Mouse (Mus musculus): Measurements from ENCODE around the gene Bahcc1.

DNA sequence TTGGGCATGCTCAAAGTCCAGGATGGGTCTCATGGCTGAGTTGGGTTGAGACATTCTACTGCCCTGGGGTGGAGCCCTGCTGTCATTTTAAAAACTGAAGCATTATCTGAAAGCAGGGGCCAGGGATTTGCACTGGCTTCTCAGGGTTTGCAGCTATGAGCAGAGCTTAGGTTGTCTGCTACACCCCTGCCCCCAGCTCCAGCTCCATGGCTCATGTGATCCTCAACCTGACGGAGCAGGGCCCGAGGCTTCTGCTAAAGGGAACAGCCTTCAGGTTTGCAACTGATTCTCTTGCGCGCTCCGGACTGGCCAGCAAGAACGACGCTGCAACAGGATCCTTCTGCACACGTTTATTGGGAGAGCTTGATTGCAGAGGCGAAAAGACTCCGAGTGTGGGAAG is 87.4 kb downstream of the Bahcc1 start:
- TF ChIP-seq HCFC1 (IDR thresholded peaks at IDR 0.05; ENCODE audit: borderline replicate concordance, insufficient read depth, low read length) (no peak), ZC3H11A (IDR thresholded peaks at IDR 0.05; ENCODE audit: borderline replicate concordance, low read depth, low read length) (no peak), MAFK (IDR thresholded peaks at IDR 0.05; ENCODE audit: insufficient read depth, low read depth, low read length) (no peak), CHD2 (IDR thresholded peaks at IDR 0.05; ENCODE audit: low read depth, low read length) (no peak), ZNF384 (IDR thresholded peaks at IDR 0.05; ENCODE audit: low read depth, low read length) (no peak)

Data from ES-E14 (cell line).